Mouse (Mus musculus) cerebellum, adult (tissue): ENCODE data around the gene Cldn24.

Source experiments
- ATAC-seq: cut with Nextera tagmentation; 2 replicates; pipeline ENCODE4 v1.9.2; 2017; ENCODE audit warnings: mild to moderate bottlenecking, moderate library complexity, mixed read lengths; ENCODE audit not compliant: insufficient number of reproducible peaks, low FRiP score, low TSS enrichment

Gene Cldn24

DNA sequence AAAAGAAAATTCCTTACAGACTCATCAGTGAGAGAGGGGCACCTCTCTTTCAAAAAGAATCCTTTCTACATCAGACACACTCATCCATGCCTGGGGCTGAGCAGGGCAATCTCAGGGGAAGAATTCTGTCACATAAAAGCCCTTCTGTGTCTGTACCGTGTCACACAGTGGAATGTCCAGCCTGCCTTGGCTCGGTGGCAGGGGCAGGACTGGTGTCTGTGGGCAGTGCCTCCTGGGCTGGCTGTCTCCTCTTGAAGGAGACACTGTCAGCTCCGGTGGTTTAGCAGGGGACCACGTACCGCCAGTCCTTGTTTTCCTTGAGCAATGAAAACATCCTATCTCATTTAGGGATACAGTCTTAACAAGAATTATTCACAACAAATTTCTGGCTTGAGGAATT is 3.7 kb downstream of the Cldn24 start:
- no peak for ATAC-seq

DNA sequence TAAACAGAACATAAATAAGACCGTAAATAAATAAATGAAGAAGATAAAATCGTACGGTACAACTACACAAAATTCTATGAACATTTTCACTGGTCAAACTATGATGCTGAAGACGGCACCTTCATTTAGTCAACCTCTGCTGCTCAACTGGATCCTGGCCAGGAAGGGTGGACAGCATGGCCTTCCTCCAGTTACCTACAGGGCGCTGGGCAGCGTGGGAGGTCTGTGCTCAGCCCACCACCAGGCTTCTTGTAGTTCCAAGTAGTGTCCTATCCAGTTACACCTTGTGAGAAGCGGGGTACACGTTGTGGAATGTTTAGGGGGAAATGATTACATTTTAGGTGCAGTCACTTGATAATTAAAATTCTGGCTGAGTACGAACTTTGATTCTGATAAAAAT is 5.0 kb downstream of the Cldn24 start:
- ATAC-seq, result no peak

DNA sequence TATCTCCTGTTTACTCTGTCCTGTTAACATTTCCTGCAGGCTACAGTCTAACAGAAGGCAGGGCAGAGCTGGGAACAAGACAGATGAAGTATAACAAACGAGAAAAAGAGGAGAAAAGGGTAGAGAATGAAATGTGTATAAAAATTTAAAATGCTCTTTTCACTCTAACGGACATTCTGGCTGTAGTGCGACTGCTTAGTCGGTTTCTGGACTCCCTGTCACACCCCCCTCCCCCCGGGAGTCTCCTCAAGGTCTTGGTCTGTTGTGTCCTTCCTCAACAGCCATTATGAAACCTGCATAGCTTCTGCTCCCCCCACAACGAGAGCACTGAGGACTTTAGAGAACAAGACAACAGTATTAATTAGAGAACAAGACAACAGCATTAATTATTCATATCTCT is 10.7 kb downstream of the Cldn24 start:
- no peak for ATAC-seq

DNA sequence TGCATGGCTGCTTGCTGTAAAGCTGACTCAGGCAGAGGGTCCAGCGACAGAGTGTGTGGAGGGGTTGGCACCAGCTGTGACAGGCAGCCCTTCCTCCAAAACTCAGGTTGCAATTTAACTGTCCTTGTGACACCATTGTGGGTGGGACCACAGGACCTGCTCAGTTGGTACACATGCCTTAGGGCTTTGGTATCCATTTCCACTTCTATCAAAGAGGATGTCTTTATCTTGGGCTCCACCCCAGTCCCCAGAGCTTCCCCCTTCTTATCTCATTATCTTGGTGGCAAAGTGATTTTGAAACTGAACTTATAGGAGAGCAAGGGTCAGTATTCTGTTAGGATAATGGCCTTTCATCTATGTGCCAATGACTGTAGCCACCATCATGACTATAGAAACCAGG is 12.0 kb downstream of the Cldn24 start:
- ATAC-seq, result no peak

DNA sequence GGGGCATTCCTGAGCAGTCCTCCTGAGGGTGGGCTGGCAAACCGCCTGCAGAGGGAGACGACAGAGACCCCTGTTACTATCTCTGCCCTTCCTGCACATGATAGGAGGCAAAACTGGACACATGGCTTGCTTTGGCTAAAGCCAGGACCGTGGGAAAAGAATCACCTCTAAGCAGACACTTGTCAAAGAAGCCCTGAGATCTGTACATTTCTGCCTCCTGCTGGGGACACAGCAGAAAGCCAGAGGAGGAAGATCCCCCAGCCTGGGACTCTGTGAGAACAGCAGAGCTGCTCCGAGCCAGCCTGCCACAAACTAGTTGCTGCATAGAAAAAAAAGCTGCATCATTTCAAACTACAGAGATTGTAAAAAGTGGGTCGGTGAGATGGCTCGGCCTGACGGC is 21.1 kb downstream of the Cldn24 start:
- no peak for ATAC-seq

DNA sequence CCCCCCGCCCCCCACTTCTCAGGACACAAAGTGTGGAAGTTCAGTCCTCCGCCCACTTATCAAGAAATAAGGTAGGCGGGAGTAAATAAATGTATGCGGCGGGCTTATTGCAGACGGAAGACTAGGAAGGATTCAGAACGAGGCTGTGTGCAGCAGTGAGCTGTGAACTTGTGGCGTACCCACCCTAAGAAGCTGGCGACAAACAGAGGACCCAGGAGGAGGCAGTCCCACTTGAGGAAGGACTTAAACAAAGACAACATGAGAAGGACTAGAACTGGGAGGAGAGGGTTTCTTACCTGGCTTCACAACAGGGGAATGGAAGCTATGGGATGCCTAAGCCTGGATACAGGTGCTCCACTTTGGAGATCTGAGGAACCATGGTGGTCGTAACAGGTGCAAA is 21.7 kb downstream of the Cldn24 start:
- ATAC-seq, result no peak

DNA sequence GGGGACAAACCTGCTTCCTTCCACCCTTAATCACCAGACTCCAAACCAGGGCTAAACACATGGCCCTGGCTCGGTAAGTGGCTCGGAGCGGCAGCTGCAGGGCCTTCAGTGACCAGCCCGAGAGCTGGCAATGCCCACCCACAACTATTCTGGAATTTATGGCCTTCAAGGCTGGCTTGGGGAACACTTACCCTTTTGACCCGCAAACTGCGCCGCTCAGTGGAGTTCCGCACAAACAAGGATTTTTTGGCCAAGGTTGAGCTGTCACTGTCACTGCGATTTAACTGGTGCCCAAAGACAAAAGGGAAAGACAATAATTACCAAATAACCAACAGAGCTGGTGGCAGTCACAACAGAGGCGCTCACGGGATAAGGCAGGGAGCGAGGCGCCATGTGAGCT is 24.0 kb downstream of the Cldn24 start:
- ATAC-seq, result no peak

DNA sequence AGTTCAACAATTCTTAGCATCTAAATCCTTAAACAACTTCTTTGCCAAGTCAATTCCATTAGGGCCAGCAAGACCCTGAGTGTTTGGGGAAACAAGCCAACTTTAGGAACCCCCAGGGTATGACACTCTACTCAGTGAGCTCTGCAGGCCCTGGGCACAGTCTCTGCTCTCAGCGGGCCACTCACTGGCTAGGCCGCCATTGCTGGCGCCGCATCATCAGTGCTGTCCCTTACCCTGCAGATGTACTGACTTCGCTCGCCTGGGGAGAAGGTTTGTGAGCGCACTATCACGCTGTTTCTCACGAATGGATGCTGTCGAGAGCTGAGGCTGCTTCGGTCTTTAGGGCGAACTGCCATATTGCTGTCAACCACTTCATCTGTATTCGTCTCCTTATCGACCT is 25.2 kb downstream of the Cldn24 start:
- no peak for ATAC-seq

DNA sequence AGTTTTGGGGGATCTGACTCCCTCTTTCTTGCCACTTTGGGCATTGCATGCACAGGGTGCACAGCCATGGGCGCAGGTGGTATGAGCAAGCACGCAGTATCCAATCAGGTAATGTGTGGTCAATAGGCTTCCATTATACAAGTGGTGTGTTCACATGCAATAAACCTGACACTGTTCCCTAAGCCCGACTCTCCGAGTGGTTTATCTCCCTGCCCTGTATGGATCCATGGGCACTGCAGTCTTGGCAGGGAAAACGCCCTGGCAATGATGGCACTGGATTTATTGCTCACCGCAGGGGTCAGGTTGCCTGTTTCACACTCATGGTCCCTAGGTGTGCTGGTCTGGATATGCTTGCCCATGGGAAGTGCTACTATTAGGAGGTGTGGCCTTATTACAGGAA is 26.0 kb downstream of the Cldn24 start:
- no peak for ATAC-seq

DNA sequence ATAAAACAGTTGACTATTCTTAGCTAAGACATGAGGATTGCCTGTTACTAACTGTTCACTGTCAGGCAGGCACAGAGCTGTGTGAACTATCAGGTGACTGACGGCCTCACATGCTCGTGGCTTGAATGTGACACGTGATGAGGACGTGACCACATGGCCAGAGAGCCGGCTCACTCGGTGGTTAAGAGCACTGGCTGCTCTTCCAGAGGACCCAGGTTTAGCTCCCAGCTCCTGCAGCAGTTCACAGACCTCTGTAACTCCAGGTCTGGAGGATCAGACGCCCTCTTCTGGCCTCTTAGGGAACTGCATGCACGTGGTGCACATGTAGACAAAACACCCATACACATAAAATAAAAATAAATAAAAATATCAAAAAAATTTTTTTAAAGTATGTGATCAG is 27.9 kb downstream of the Cldn24 start:
- no peak for ATAC-seq

DNA sequence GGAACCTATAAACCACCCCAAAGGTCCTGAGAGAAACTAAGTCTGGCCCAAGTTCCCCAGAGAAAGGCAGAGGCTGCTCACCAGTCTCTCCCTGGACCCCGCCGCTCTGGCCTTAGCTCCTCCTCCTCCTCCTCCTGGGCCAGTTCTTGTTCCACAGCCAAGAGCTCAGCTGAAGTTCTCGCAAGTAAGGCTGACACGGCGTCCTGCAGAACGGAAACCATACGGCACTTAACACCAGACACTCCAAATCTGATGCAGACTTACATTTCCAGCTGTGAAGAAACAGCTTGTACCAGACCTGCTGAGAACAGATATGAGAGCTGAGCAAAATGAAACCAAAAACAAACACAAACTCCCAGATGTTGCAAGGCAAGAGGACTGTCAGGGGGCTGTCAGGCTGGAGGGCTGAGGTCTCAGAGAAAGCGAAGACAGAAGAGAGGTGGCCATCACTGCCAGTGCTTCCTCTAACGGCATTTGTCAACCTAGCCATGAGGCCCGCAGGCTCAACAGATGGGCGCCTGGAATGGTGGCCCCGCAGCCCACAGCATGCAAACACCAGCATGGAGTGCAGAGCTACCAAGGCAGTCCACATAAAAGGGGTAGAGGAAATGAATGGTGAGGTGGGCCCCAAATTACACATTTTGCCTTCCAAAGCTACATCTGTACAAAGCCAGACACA is 30.0 kb downstream of the Cldn24 start:
- no peak for ATAC-seq

DNA sequence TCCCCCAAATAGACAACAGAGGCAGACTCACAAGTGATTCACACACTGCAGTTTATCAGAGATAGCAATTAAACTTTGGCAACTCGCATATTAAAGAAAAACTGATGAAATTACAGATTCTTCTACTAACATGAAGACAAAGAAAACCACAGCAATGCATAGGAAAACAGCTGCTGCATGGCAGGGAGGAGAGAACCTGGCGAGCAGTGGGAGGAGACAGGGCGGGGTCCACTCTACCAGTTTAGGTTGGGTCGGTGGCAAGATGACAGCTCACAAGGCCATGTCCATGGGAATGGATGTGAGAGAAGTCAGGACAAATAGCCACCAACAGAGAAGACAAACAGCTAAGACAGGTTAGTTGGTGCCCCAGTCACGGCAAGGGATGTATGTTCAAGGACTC is 30.8 kb downstream of the Cldn24 start:
- no peak for ATAC-seq

DNA sequence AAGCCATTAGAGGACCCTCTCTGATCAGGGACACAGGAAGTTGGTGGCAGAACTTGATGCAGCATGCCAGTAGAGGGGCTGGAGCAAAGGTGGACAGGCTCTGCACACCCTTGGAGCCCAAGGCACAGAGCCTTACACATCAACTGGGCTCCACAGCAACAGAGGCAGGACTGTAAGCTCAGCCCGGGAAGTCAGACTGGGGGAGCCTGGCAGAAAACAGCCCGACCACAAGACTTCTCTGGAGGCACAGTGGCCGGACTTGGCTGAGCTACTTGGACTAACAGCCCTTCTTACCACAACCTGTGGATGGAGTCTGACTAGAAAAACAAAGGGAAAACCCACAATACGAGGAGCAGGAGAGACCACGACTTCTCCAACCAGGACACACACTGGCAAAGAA is 31.4 kb downstream of the Cldn24 start:
- ATAC-seq, result peak; percentile 9; the same call in 1 of the 2 replicates

DNA sequence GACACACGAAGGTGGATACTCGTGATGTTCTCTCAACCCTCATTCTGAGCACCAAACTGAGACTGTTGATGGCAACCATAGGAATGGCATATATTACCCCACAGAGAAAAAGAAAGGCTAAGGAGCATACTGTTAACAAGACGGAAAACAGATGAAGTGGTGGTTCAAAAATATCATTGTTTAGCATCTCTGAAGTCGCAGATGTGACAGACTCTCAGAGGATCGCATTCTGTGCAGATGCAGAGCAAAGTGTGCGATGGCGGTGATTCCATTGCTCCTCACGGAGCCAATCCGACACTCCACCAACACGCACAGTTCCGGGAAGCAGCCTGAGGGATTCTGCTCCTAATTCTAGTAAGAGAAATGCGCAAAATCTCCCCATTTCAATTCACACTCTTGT is 37.3 kb downstream of the Cldn24 start:
- no peak for ATAC-seq

DNA sequence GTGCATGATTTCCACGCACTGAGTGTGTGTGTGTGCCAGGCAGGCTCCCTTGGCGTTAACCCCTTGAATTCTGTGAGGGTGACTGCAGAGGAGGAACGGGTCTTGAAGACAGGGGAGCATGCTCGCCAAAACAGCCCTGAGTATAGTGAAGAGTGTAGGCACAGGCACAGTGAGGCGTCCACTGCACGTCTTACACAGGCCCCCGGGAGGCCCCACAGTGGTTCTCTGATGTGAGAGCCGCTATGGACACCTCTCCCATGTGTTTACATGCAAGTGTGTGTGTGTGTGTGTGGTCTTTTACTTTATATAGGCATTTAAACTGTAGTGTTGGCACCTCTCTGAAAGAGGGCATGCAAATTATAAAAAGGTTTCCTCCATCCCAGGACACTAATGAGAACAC is 44.6 kb downstream of the Cldn24 start:
- no peak for ATAC-seq

DNA sequence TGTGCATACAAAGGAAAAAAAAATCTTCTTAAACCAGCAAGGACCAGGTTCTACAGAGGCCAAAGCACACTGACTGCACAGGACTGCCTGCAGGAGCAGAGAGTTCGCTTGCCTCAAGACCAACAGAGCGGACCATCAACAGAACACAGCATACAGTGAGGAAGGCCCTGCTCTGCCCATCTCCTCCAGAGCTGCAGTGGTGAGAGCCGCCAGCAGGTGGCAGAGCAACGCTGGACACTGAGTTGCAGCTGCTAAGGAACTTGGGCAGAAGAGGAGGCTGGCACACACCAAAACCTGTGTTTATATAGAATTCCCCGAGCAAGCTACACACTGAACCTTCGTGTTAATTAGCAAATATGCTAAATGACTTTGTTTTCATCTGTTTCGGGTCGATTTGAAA is 45.1 kb downstream of the Cldn24 start:
- peak; percentile 74 for ATAC-seq
